Mouse (Mus musculus) kidney, adult 18-20 months (tissue): ENCODE measurements around the gene Fam178b.
A peak's percentile ranks its signal among the peaks of the same experiment; 100 is the strongest.
"Not testable (repeated sequence)": the region's sequence is repeated elsewhere in the genome, so short reads cannot be mapped to it uniquely, and the experiment has no call there.

Experiments used
- DNase-seq: peaks from one replicate; pipeline ENCODE4 v3.0.0; 2021

Fam178b gene

DNA sequence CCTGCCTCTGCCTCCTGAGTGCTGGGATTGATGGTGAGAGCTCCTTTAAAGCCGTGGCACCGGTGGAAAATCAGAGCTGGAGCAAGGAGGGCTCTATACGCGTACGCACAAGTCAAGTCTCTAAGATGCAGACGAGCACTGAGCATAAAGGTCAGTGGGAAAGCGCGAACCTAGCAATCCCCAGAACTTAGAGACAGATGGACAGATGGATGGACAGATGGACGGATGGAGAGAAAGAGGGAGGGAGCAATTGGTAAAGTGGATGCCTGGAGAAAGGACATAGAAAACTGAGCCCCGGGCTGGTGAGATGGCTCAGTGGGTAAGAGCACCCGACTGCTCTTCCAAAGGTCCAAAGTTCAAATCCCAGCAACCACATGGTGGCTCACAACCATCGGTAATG, 142.2 kb downstream of the Fam178b start:
- no peak for DNase-seq

DNA sequence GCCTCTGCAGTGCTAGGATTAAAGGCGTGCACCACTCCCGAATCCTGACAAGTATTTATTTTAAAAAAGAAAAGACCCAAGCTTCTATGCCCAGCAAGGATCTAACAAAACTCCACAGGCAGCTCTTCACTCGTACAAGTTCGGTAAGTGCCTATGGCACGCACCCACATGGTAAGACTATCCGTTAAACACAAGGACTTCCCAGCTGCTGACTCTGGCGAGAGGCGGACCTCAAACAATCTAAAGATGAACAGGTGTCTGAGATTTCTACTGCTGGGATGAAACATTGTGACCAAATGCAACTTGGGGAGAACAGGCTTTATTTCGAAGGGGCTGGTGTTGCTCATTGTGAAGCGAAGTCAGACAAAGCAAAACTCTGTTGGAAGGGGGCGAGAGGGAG, 142.9 kb downstream of the Fam178b start:
- no peak for DNase-seq

DNA sequence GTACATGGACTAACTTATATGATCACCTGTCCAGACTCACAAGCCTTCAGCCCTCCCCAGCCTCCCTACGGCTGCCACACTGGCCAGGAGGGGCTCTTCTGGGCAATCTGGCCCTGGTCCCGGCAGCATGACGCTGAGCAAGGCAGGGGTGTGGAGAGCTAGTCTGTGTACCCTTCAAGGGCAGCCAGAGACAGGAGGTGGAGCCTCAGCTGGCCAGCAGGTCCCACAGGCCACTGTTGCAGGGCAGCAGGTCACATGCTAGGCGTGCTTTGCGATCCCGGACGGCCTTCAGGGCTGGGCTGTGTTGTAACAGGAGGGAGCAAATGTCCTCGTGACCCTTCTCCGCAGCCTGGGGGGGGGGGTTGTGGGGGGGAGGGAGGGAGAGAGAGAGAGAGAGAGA, 143.8 kb downstream of the Fam178b start, which contains the start of gene Gm42417:
Gm42417 (minus strand) TSS at position 244 of the 400 bp plus-strand sequence.
- DNase-seq, result peak; percentile 85

DNA sequence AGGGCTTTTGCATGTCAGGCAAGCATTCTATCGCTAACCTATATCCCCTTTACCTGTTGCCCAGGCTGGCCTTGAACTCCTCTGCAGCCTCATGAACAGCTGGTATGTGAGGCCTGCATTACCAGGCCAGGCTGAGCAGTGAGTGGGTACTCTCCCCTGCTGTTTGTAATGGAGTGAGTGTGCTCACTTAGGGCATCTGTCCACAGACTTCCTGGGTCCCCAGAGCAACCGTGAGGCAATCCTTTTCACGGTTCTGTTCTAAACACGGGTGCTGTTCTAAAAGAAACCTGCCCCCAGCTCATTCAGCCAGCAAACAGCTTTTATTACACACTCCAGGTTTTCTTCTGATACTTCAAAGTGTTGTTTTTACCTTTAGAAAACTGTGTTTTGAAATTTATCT, 144.3 kb downstream of the Fam178b start:
- DNase-seq, result no peak

- not testable (repeated sequence) for DNase-seq
Measured at GRCm38 (mm10) chr1:36536783-36537182, 146.2 kb downstream of the Fam178b start, which contains the start of gene Ankrd23. TSS of gene Ankrd23 (minus strand) at chr1:36536883.

- DNase-seq, result no peak
Measured at GRCm38 (mm10) chr1:36536397-36536728, 146.6 kb downstream of the Fam178b start.

DNA sequence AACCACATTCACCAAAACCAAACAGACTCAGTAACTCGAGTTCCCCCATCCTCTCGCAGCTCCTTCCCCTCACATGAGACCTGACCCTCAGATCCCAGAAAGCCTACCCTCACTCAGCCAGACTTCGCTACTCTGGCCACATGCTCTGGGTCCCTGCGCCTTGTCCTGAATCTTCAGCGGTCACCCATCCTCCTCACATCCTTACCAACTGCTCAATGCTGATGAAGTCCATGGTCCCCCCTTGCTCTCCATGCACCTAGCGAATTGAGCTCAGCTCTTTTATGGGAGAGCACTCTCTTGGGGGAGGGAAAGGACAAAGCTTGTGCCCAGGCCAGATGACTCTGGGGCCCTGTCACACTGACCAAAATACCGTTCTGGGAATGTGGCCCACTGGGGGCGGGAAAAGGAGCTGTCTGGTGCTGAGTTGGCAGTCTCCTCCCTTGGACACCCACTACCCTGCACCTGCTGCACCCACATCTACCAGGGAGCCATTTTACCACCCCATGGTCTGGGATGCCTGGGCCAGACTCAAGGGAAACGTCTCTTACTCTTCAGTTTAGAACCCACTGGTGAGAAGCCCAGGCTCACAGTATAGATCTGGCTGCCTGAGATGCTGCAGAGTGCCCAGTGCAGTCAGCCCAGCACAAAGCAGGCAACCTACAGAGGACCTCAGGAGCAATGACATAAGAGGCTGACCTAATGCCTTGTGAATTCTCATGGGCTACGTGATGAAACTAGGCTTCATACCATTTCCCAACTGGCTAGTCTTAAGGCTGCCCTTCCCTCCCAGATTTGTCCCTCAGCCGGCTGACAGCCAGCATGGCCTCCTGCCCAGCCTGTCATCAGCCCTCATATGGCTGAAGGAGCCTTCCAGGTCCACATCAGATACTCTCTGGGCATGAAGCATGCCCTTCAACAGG, 147.2 kb downstream of the Fam178b start:
- no peak for DNase-seq

DNA sequence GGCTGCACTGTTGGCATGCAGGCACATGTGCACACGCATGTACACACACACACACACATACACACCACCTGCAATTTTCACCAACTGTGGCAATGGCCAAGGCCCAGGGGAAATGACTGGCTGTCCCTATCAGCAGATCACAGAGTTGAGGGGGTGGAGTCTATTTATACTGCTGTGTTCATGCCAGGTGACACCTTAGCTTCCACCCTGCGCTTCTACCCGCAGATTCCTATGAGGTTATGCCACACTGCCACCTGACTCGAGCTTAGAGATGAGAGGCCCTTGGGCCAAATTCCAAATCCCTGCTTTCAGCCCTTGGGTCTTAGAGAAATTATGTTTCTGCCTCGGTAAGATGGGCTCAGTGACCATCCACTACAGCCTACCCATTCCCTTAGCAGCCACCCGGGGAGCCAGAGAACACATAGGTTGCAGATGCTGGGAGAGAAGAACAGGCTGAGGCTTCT, 148.4 kb downstream of the Fam178b start:
- no peak for DNase-seq

- no peak for DNase-seq
Measured at GRCm38 (mm10) chr1:36533546-36533945, 149.4 kb downstream of the Fam178b start.

DNA sequence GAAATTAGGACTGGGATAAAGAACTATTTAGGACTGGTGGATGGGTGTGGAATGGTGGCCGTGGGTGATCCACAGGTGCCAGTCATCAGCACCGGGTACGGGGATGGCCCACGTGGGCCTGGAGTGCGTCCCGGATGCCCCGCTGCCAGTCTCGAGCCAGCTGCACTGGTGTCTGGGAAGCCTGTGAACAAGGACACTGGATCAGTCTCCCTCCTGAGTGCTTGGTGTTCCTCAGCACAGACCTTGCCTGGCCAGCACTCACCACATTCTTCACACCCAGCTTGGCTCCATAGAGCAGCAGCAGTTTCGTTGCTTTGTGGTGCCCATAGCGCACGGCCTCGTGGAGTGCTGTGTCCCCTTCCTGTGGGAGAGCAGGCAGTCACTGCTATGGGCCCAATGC, 151.5 kb downstream of the Fam178b start:
- no peak for DNase-seq

DNA sequence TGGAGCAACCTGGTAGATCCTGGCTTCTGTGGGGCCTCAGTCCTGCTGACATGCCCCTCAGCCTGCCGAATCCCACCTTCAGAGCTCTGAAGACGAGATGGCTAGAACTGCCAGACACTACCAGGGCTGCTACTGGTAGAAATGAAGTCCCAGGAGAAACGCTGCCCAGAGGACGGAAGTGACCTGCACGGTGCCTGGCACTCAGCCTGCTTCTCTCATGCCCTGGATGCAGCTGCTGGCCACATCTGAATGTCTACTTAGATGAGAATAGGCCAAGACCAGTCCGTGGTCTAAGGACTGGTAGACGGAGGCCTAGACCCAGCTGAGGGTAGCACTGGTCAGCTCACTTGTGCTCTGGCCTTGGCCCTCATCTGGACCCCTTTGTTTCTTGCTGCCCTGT, 152.0 kb downstream of the Fam178b start:
- DNase-seq, result no peak

DNA sequence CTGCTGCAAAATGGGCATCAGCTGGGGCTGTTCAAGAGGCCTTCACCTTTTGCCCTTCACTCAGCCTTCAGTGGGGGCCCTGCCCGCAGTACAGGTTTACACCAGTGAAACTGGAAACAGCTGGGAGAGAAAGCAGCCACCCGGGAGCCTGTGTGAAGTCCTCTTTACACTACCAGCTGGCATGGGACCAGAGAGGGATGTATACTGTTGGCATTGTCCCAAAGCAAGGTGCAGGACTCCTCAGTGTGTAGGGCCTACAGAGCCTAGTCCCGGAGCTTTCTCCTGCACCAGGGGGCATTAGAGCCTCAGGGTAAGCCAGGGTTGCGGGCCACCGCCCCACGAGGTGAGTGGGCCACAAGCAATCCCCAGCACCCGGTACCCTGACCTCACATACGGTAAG, 152.5 kb downstream of the Fam178b start:
- no peak for DNase-seq

GRCm38 (mm10) chr1:36529875-36530274, 153.1 kb downstream of the Fam178b start:
- no peak for DNase-seq

GRCm38 (mm10) chr1:36529274-36529673, 153.7 kb downstream of the Fam178b start:
- no peak for DNase-seq

GRCm38 (mm10) chr1:36528351-36528750, 154.6 kb downstream of the Fam178b start:
- no peak for DNase-seq

DNA sequence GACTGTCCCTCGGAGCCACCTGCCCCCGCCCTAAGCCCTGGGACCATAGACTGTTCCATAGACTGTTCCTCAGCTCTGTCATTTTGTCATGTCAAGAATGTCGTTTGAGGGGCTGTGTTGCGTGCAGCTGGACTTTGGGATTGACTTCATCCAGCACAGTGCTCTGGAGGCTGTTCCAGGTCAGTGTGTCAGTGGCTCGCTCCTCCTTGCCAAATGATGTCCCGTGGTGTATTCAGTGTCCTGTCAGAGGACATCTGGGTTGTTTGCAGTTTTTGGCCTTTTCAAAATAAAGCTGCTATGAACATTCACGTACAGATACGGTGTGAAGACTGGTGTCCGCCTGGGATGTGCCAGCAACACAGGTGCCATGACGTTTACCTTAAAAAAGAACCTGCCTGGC, 156.1 kb downstream of the Fam178b start:
- no peak for DNase-seq

- DNase-seq, result no peak
Measured at GRCm38 (mm10) chr1:36525774-36526173, 157.2 kb downstream of the Fam178b start.

DNA sequence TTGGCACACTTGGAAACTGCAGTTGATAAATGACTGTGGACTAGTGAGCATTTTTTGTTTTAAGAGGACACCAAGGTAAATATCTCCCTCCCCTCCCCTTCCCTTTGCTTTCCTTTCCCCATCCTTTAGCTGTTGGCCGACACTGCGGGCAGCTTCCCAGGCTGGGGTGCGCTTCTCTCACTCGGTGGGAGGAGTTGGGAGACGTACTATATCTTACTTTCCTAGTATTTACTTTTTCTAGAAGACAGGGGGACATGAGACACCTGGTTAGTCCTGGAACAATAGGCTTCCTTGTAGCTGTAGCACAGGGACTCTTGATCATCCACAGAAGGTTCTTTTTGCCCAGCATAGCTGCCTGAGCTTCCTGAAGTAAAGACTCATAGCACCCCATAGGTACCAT, 158.9 kb downstream of the Fam178b start:
- DNase-seq, result no peak

GRCm38 (mm10) chr1:36523332-36524013, 159.5 kb downstream of the Fam178b start:
- no peak for DNase-seq

DNA sequence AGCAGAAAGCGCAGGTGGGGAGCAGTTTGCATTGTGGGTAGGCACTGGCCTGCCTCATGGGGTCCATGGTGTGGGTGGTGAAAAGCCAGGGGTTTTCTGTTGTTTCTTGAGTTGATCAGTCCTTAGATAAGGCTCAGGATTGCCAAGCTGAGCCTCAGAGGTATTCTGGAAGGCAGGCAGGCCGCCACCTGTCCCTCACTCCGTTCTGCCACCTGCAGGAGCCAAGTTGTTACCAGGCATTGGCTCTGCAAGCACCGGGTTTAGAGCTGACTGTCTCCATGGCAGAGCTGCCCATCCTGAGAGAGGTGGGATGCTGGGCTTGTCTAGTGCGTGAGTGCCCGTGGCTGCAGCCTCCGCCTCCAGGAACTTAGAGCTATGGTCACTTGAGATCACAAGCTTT, 160.8 kb downstream of the Fam178b start:
- no peak for DNase-seq

DNA sequence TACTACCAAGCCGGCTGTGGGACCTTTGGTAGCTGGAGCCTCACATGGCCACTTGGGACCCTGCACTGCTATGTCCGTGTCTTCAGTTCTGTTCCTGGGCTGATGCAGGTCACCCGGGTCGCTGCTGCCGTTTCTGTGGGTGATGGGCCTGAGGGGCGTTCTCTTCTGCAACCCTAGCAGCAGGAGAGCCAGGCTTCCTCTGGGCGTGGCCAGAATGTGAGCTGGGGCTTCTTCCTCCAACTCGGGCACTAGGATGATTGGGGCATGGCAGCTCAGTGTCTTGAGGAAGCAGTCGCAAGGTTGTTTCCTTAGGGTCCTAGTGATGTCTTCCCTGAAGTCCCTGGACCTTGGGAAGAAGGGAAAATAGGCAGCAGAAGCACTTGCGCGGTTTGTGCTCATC, 163.4 kb downstream of the Fam178b start:
- DNase-seq, result no peak

DNA sequence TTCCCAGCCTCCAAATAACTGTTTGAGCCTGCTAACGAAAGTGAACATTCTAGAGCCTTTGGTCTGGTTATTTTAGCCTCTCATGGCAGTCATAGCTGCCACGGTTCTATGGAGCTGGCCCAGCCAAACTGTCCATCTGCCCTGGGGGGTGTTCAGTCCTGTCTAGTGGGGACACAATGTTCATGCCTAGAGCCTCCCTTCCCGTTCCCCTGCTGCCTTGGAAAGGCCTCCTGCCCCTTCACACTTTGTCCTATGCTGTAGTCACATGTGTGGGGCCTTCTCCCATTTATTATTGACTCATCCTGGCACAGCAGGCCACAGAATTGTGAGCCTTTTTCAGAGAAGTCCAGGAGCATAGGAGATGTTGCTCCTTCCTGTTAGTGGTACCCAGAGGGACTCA, 164.7 kb downstream of the Fam178b start:
- no peak for DNase-seq

- DNase-seq, result no peak
Measured at GRCm38 (mm10) chr1:36513718-36514117, 169.3 kb downstream of the Fam178b start.

GRCm38 (mm10) chr1:36513310-36513709, 169.7 kb downstream of the Fam178b start:
- no peak for DNase-seq
